Mouse (Mus musculus): ENCODE data around the gene Scn5a. TPM values are rescaled to one million over a fixed set of nuclear protein-coding genes. Genes with fewer than 3 reads are reported as not detected.

The Scn5a gene
- polyA plus RNA-seq, 1 experiment from 2014 or later: 0.32 TPM

DNA sequence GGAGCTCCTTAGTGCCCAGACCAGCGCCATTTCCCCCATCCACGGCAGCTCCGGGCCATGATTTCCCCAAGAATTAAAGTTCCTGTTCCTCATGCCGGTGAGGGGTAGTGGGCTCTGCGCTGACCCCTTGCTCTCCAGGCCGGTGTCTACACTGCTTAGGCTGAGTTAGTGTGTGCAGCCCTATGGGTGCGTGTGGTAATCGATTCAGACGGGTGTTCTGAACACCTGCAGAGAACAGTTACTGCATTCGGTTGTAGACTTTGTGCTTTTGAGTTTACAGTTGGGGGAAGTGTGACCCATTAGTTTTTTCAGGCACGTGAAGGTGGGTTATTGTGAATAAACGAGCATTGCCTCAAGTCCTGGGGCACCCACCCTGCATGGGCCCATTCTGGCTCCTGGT, 140.8 kb downstream of the Scn5a start:
- no peak for ATAC-seq (replicated peaks; ENCODE audit: low FRiP score)
- no peaks in the 10 kb centered on the region for H3K4me1 ChIP-seq
- no peak overlapping the region for H3K9ac ChIP-seq
- H3K4me2 ChIP-seq: no peak overlapping the region
- H3K36me3 ChIP-seq: peaks cover 60% of the 10 kb centered on the region
- H3K9me3 ChIP-seq (replicated peaks): no peaks in the 10 kb centered on the region
- H3K27ac ChIP-seq: no peak overlapping the region
- H3K4me3 ChIP-seq (replicated peaks): no peak overlapping the region
- WGBS: 90% methylated on average over 12 of the region's 12 CpGs
- no peaks in the 10 kb centered on the region for H3K27me3 ChIP-seq

DNA sequence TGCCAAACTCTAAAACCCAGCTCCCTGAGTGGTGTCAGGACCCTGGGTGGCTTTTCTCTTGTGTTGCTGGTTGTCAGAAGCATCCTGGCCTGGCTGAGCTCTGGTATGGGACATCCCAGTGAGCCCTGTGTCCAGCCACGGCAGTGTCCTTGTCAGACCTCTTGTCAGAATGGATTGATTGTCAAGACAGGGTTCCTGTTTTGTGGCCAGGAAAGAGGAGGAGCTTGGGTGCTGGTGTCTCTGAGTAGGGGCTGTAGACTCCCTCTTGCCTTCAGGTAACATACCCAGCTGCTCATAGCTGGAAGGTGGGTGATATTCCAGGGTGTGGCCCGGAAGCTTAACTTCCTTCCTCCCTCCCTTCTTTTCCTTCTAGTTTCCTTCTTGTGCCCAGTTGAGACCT, 143.0 kb downstream of the Scn5a start:
- Histone ChIP-seq H3K9me3 (replicated peaks) (no peaks in the 10 kb centered on the region), H3K4me2 (no peak overlapping the region), H3K27ac (no peak overlapping the region), H3K4me3 (replicated peaks) (no peak overlapping the region), H3K27me3 (no peaks in the 10 kb centered on the region), H3K9ac (no peak overlapping the region), H3K36me3 (peaks cover 82% of the 10 kb centered on the region), H3K4me1 (no peaks in the 10 kb centered on the region)
- 78% methylated on average over 2 of the region's 2 CpGs for WGBS
- no peak for ATAC-seq (replicated peaks; ENCODE audit: low FRiP score)

Other genes with a start within 250 kb of the Scn5a start
- gene Acaa1a, start 239.3 kb downstream of the Scn5a start, polyA plus RNA-seq (2015; fragmentation: Nextera tagmentation; extraction: Ambion mirVana): 111 and 121 TPM in 2 replicates
- 25.6 and 25.9 TPM in 2 replicates for gene Myd88, start 237.6 kb downstream of the Scn5a start, polyA plus RNA-seq (2015; fragmentation: Nextera tagmentation; extraction: Ambion mirVana)
- gene Xylb, start 221.6 kb downstream of the Scn5a start, polyA plus RNA-seq (2015; fragmentation: Nextera tagmentation; extraction: Ambion mirVana): 20.8 and 26.9 TPM in 2 replicates
- gene Slc22a14, start 213.5 kb downstream of the Scn5a start, polyA plus RNA-seq (2015; fragmentation: Nextera tagmentation; extraction: Ambion mirVana): 0.30 TPM in 1 of 2 replicates, not detected in the other
- 36.4 and 36.6 TPM in 2 replicates for gene Acvr2b, start 176.9 kb downstream of the Scn5a start, polyA plus RNA-seq (2015; fragmentation: Nextera tagmentation; extraction: Ambion mirVana)
- gene Exog, start 134.1 kb downstream of the Scn5a start, polyA plus RNA-seq (2015; fragmentation: Nextera tagmentation; extraction: Ambion mirVana): 24.1 and 25.3 TPM in 2 replicates
- gene Scn10a, start 140.3 kb upstream of the Scn5a start, polyA plus RNA-seq (2015; fragmentation: Nextera tagmentation; extraction: Ambion mirVana): not detected in 2 replicates
- 0.04 TPM in 2 replicates for gene Scn11a, start 246.4 kb upstream of the Scn5a start, polyA plus RNA-seq (2015; fragmentation: Nextera tagmentation; extraction: Ambion mirVana)